Mouse (Mus musculus): ENCODE data around the gene Rbm6. TPM values are rescaled to one million over a fixed set of nuclear protein-coding genes. Genes with fewer than 3 reads are reported as not detected.

Gene Rbm6
- total RNA-seq, 2 experiments from 2014 or later = 16.4 to 19.1 TPM

DNA sequence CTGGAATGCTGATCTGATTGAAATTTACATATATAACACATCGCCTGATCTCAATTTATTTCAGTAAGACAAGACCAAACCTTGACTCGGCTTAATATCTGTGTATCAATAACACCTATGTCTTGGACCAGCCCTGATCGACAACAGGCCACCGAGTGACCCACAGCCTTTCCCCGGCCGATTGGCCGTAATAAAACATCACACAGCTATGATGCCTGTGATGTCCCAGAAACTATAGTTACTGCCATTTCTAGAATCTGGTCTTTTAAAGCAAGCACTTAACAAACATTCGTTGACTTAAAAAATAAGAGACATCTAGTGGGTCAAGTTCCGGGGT, 103.0 kb downstream of the Rbm6 start:
- intact Hi-C loops (cut with DNase I) = no loop called here
- no peak for DNase-seq

DNA sequence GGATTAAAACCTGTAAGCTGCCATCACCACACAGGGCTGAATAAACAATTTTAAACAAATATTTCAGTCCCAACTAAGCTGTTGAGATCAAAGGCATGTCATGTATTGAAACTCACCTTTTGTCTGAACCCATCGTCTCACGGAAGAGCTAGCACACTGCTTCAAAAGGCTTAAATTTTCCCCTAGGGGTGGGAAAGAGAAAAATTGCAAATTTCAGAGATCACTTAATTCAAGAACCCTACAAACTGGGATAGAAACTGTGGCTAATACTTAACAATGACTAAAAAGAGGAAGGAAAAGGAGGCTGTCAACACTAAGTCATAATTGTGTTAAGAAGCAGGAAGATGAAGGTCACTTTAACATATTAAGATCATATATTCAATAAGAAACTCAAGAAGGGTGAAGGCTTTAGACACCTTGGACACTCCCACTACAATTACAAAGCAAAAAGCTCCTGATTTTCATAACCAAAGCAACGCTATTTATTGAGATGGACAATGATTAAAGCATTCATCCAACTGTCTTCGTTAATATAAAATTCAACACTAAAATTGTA, 103.5 kb downstream of the Rbm6 start:
- intact Hi-C loops (cut with DNase I) = no loop called here
- DNase-seq = no peak

DNA sequence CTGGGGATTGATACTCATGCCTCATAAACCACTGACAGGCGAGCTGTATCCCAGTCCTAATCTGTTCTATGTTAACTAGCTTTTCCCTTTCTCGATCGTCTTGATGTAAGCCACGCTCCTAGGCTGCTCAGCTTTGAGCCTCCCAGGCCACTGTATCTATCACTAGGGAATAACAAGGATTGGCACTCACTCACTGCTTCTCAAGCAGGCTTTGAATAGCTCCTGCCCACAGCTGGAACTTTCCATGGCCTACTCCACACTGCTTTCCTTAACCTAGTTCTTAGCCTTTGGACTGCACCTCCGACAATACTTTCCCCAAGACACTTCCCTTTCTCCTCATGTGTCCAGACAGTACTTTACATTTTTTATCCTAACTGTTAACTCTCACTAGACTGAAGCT, 104.2 kb downstream of the Rbm6 start:
- DNase-seq = no peak
- intact Hi-C loops (cut with DNase I) = no loop called here

DNA sequence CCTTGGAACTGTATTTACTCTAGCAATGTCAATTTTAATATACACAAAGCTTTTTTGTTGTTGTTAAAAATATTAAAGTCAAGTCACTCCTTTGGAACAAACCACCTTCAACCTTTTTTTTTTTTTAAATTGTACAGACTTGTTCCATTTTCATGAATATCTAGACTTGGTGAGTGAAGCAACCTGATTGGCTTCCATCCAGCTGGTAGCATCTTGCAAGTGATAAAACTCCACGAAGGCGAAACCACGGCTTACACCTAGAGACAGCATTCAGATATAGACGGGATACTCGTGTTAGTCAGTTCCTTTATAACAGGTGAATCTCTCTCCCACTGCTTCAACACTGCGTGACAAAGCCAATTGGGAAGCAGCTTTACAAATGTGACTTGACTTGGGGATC, 113.4 kb downstream of the Rbm6 start:
- intact Hi-C loops (cut with DNase I) = no loop called here
- DNase-seq = no peak

DNA sequence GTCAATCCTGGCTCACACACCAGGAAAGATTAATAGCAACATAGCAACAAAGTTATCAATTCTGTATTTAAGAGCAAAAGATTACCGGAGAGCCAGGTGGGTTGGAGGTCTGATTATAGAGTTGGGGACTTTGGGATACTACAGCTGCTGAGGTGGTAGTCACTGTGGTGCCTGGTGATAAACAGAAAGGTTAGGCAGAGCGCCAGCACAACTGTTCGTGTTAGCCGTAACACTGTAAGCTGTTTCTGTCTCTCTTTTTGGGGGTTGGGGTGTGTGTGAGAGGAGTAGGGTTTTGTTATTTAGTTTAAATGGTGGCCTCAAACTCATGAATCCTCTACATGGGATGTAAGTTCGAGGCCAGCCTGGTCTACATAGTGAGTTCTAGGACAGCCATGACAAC, 122.7 kb downstream of the Rbm6 start:
- intact Hi-C loops (cut with DNase I) = no loop called here
- no peak for DNase-seq

DNA sequence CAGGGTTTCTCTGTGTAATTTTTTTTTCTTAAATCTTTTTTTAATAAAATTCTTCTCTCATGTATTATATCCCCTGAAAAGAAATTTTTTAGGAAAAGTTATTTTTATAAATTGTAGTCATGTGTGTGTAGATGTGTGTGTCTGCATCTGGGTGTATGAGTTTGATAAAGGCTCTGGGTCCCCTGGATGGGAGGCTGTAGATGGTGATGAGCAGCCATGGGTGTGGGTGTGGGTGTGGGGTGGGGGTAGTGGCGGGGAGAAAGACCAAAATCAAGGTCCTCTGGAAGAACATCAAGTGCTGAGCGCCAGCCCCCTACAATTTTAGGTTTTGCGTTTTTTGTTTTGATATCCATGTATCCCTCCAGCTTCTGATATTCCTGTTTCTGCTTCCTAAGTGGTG, 125.0 kb downstream of the Rbm6 start:
- intact Hi-C loops (cut with DNase I) = no loop called here
- DNase-seq = no peak

DNA sequence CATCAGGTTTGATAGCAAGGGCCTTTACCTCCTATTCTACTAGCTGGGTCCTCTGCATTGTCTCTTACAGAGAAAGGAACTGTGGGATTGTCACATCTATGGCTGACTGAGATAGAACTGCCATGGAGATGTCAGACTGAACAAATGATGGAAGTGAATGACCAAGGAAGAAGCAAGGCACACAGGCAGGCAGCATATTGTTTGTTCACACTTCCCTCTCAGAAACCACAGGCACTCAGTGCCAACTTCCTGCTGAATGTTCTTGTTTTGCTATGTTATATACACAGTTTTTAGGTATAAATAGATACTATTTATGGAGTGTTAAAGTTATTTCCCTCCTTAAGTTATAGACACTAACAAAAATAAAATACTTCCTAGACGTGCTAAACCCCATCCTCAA, 125.7 kb downstream of the Rbm6 start:
- no peak for DNase-seq
- intact Hi-C loops (cut with DNase I) = no loop called here

DNA sequence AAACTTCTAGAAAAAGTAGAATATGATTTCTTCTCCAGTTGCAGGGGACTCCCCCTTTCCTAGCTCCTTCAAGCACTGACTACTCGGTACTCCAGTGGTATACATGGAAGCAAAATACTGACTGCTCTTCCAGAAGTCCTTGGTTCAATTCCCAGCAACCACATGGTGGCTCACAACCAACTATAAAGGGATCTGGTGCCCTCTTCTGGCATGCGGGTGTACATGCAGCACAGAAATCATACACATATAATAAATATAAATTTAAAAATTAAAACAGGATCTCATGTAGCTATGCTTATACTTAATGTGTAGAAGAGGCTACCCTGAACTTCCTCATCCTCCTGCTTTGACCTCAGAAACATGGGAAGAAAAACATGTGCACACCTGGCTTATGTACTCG, 126.4 kb downstream of the Rbm6 start:
- no peak for DNase-seq
- intact Hi-C loops (cut with DNase I) = no loop called here

DNA sequence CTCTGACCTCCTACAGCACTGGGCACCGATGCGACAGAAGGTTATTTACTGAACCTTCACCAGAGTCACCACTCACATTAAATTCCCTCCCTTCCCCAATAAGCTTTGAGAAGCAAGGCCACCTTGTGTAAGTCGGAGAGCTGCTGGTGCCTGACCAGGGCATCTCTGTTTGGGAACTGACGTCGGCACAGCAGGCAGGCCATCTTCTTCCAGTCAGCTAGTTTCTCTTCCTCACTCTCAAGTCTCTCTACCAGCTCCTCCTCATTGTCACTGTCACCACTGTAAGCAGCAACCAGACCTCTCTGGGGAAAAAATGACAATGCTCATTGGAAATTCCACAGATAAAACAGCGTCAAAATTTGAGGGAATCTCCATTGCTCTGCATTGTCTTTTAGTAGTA, 129.0 kb downstream of the Rbm6 start:
- no peak for DNase-seq
- intact Hi-C loops (cut with DNase I) = no loop called here

DNA sequence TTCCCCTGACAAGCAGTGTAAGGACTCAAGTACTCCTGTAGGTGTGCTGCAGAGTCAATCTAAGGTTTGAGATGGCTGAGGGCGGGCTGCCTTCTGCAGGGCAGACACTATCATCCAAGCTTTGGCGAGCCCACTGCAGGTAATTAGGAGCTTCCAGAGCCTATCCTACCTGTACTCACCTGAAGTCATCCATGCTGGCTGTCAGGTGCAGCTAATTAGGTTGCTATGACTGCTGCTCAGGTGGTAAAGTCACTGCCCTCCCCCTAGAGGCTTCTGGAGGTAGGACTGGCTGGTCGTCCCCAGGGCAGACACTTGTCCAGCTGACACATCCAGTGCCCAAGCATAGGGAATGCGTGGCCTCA, 134.2 kb downstream of the Rbm6 start:
- no peak for DNase-seq
- intact Hi-C loops (cut with DNase I) = loop anchor here (2.0 kb wide), 1 partner anchor 52 kb away; no protein-coding TSS in a partner anchor

DNA sequence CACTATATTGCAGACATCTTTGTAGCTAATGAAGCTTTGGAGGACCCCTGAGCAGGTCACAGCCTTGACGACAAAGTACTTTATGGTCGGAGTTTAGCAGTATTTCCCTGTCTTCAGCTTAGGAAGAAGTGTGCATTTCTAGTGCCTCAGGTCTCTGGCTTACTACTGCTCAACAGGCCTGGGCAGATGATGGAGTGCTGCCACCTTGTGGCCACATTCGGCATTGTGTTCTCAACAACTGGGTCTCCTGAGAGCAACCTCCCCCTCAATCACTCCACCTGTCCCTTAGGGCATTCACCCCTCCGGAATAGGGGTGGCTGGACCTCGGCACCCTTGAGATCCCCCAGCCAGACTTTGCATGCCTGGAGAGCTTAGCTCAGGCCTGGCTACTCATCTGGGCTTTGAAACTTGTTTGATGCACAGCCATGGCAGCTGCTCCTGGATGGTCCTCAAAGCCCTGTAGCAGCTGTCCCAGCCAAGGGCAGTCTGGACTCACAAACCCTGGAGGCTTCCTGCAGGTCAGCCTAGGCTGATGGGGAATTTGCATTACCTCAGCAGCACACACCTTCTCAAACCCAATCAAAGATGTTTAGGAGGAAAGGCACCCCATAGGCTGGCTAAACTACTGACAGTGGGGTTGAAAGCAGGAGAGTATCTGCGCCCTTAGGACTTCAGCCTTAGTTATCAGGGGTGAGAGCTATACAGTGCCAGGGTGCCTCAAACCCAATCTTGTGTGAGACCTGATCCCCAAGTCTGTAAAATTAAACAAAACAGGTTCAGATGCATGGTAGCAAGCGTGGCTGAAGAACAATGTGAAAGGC, 134.8 kb downstream of the Rbm6 start:
- peak; percentile 80 to 89 for DNase-seq
- intact Hi-C loops (cut with DNase I) = loop anchor here (2.0 kb wide), 1 partner anchor 51 kb away; no protein-coding TSS in a partner anchor

DNA sequence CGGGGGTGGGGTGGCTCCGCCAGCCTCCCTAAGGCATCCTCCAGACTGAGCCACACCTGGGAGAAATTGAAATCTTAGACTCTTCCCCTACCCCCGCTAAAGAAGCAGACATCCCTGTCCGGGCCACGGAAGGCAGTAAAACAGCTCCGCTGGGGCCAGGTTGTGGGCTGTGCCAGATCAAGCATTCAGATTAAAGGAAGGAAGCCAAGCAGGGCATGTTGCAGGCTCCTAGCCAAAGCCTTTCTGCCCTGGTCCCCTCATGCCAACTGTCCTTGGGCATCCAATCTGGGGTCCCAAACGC, 136.9 kb downstream of the Rbm6 start:
- intact Hi-C loops (cut with DNase I) = loop anchor here (2.0 kb wide), 1 partner anchor 21 kb away; no protein-coding TSS in a partner anchor
- no peak for DNase-seq

DNA sequence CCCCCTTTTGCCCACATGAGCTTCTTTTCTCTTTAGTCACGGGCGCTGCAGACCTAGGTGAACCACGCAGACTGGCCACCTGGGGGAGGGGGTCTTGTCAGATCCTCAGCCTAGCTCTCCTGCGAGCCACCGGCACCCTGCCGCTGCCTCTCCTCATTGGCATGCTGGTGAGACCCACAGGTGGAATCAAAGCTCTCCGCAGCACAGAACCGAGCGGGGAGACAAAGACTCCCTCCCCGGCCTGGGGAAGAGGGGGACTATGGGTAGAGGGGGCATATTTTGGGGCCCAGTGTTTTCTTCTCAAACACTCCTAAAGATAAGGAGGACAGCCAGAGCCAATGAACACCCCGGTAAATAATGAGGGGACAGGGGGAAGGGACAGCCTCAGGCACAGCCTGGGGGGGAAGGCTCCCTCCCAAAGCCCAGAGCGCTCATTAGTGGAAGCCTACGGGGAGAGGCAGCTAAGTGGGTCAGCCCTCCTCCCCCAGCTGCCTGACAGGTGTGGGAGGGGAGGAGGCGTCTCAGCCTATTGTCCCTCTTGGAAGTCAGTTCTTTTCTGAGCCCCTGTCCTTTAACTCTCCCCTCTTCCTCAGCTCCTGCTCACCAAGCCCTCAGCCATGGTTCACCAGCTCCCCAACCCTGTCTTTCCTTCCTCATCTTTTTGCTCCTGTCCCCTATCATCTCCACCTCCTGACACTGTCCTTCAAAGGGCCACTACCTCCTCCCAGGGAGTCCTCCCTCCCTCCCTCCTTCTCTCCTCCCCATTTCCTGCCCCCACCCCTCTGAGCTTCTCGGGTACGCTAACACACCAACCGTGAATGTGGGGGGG, 137.5 kb downstream of the Rbm6 start:
- intact Hi-C loops (cut with DNase I) = loop anchor here (2.0 kb wide), 1 partner anchor 21 kb away; no protein-coding TSS in a partner anchor
- no peak for DNase-seq

DNA sequence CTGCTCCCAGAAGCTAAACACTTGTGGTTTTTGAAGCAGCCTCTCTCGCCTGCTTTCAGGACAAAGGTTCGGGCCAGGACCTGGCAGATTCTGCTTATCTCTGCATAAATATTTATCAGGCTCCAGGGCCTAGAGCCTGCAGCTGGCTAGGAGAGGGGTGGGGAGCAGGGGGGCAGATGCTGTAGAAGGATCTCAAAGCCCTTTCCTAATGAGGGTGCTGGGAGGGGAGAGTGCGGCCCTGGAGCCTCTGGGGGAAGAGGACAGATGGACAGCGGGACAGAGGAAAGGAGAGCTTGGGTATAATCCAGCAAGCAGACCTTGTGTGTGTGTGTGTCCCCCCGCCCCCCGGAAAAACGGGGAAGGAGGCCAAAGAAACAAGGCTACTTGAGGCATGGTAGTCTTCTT, 138.5 kb downstream of the Rbm6 start:
- intact Hi-C loops (cut with DNase I) = no loop called here
- no peak for DNase-seq

DNA sequence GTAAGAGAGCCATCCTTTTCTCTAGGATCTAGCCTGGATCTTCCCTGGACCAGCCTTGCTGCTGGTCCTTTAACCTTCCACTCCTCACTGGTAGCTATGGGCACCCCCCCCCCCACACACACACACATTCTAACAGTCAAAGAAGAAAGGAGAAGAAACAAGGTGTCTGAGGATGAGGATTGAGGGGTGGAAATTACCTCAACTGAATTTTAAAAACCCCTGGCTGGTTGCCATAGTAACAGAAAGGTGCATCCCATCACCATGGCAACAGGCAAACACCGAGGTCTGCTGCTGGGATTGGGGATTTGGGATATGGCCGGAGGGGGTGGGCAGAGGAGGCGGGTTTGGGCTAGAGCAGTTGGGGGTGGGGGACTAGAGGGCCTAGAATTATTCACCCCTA, 143.3 kb downstream of the Rbm6 start:
- DNase-seq = no peak
- intact Hi-C loops (cut with DNase I) = no loop called here

DNA sequence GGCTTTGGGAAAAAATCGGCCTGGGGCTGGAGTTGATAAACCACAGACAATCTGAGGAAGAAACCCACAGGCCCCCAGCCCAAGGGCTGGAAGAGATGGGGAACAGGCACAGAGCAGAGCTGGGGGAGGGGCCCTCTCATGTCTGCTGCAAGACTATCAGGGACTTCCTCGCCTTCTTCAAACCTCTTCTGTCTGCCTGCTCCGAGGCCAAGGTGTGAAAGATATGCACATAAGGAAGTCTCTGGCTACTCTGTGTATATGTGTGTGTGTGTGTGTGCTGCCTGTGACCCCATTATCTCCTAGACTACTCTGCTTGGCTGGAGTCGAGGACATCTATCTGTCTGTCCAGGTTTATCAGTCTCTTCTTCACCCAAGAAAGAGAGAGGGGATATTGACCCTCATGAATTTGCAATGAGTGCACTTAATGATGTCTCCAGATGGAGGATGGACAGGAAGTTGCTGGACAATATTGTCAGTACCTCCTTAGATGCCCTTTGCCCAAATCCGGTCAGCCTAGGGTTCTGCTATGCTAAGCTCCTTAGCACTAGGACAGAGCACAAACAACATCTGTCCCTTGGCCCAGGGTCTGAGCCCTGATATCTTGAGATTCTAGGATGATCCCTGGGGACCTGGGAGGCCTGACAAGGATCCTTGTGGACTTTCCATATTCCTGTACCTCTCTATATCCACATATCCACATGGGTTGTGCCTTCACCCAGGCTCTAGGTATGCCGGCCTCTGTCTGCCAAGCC, 143.9 kb downstream of the Rbm6 start:
- intact Hi-C loops (cut with DNase I) = no loop called here
- DNase-seq = no peak

DNA sequence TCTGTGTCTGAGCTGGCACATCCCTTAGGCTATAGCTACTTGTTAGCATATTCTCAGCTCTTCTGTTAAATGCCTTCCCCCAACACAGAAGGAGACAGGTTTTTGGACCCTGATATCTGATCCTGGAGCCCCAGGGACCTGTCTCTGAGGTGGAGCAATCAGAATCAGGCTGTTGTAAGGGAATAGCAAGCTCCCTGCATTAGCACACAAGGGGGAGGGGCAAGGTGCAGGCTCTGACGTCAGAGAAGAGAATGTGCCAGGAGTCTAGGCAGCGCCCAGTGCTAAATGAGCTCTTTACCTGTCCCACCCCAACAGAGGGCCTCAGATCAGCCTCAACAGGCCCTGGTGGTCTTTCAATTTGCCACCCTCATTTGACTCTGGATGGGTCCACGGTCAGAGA, 146.0 kb downstream of the Rbm6 start:
- no peak for DNase-seq
- intact Hi-C loops (cut with DNase I) = no loop called here

DNA sequence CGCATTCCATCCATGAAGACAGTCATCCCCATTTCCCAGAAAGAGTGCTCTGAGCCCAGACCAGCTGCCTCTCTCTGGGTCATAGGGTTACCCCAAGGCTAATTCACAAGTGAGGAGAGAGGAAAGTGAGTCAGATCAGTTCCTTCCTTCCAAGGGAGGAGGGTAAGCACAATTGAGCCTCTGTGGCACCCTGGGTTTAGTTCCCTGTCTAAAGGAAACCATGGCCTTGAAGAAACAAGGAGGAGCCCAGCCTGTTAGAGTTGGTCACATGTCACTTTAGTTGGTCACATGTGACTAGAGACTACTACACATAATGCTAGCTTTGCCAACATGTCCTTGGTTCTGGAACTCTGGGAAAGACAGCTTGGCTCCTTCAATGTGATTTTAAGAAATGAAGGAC, 148.2 kb downstream of the Rbm6 start:
- intact Hi-C loops (cut with DNase I) = no loop called here
- DNase-seq = no peak

DNA sequence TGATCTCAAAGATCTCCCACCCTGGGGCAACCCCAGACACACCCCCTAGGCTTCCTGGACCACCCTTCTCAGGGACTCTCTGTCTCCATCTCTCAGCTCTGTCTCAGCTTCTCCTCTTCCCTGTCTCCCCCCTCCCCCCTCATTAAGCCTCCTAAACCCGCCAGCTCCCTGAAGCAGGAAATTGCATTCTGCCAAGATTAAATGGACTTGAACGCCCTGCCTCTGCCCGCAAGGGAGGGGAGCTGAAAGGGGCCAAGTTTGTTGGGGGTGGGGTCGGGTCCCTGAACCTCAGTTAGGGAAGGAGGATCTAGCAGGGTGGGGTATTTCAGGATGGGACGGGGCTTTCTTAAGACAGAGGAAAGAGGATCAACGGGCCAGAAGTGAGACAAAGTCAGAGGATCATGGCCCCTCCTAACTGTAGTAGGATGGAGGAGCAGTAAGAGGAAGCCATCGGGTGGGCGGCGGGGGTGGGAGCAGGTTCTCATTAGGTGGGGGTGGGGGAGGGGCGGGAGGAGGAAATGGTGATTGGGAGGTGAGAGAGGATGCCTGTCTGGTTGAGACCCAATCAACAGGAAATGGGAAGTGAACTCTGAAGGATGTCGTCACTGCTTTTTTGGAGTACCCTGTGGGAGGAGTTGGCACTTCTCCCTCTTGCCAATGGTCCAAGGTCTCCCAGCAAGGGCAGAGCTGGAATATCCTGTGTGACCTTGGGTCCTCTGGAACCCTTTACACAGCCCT, 149.1 kb downstream of the Rbm6 start:
- no peak for DNase-seq
- intact Hi-C loops (cut with DNase I) = no loop called here

All from gastrocnemius, postnatal 36 days (tissue).